Mouse (Mus musculus) liver, adult 2 months (tissue): Measurements from ENCODE around the gene Rassf8. TPM values are rescaled to one million over a fixed set of nuclear protein-coding genes. Genes with fewer than 3 reads are reported as not detected.
A peak's percentile ranks its signal among the peaks of the same experiment; 100 is the strongest.

Experiments
- DNase-seq: peaks from one replicate; pipeline ENCODE4 v3.0.0-alpha.2; 2011; ENCODE audit warnings: low read depth, low spot score; ENCODE audit errors: extremely low read depth
- H3K27ac ChIP-seq: fragments of 200-500 bp; replicated peaks from 2 replicates; pipeline ENCODE4 v1.5.1; 2012; ENCODE audit warnings: low read depth, mild to moderate bottlenecking, control low read depth, inconsistent platforms, low read length; ENCODE audit not compliant: insufficient read depth
- H3K27me3 ChIP-seq: fragments of 200-500 bp; 2 replicates; pipeline ENCODE4 v1.6.1; 2012; ENCODE audit warnings: mild to moderate bottlenecking, moderate library complexity, low read length, inconsistent platforms; ENCODE audit not compliant: control insufficient read depth, insufficient read depth
- H3K36me3 ChIP-seq: fragments of 200-500 bp; 2 replicates; pipeline ENCODE4 v1.6.1; 2012; ENCODE audit warnings: low read length, inconsistent platforms; ENCODE audit not compliant: control insufficient read depth, insufficient read depth
- H3K4me1 ChIP-seq: fragments of 200-500 bp; 2 replicates; pipeline ENCODE4 v1.6.1; 2011; ENCODE audit warnings: low read length; ENCODE audit not compliant: control insufficient read depth, insufficient read depth
- H3K4me3 ChIP-seq: fragments of 200-500 bp; 2 replicates; pipeline ENCODE4 v1.5.1; 2011; ENCODE audit warnings: low read depth, mild to moderate bottlenecking, control low read depth, low read length, moderate library complexity; ENCODE audit not compliant: insufficient read depth
- H3K79me2 ChIP-seq: fragments of 200-500 bp; 2 replicates; pipeline ENCODE4 v1.6.1; 2012; ENCODE audit warnings: inconsistent platforms, mild to moderate bottlenecking, low read length, moderate library complexity; ENCODE audit not compliant: control insufficient read depth, insufficient read depth
- H3K9ac ChIP-seq: fragments of 200-500 bp; 2 replicates; pipeline ENCODE4 v1.6.1; 2012; ENCODE audit warnings: low read depth, mild to moderate bottlenecking, control low read depth, inconsistent platforms, low read length
- CTCF ChIP-seq: fragments of 200-500 bp; IDR thresholded peaks from 2 replicates; pipeline ENCODE4 v1.5.1; 2011; ENCODE audit warnings: low read depth, low read length, control low read depth
- POLR2A ChIP-seq: fragments of 200-500 bp; IDR thresholded peaks from 2 replicates; pipeline ENCODE4 v1.6.1; 2011; ENCODE audit warnings: low read length, control low read depth; ENCODE audit not compliant: insufficient read depth; ENCODE audit errors: extremely low read depth
- WGBS: fragments of 180-500 bp; shearing (Covaris S2); methylation state at CpG from one replicate; pipeline ENCODE4 v1.1.7; 2018; 5-methylcytosine and 5-hydroxymethylcytosine counted together
- polyA plus RNA-seq: library from polyadenylated mRNA; depleted of rRNA; stranded (reverse); fragments of >200 nt; gene quantifications from 2 replicates; pipeline ENCODE4 v1.2.3, GENCODE M21; 2012; rRNA removed
- total RNA-seq: library from RNA; depleted of rRNA; stranded (reverse); fragments of >200 nt; gene quantifications from 2 replicates; pipeline ENCODE4 v1.2.3, GENCODE M21; 2014; rRNA removed

The Rassf8 gene
- total RNA-seq: 30.0 and 34.5 TPM in 2 replicates
- 19.5 and 22.8 TPM in 2 replicates for polyA plus RNA-seq

DNA sequence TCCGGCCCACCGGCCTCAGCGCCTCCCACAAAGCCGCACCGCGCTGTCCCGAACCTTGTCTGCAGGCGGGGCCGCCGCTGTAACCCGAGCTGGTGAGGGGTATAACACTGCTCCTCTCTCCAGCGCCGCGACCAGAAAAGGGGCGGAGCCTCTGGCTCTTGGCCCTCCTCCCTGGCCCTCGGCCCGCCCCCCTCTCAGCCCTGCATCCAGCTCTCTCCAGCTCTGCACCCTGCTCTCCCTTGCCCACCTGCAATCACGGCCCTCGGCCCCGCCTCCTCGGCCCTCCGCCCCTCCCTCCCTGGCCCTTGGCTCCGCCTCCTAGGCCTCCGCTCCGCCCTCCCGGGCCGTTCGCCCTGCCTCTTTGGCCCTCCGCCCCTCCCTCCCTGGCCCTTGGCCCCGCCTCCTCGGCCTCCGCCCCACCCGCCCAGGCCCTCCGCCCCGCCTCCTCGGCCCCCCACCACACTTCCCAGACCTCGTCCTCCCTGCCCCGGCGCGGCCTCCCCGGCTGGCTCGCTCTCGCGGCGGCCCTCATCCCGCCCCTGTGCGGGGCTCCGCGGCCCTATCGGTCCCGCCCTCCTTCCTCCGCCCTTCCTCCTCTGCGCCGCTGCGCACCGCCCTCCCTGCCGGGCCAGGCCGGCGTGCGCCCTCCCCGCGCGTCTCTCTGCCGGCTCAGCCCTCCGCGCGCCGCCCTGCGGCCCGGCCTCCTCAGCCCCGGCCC lies at the start of gene Rassf8:
Gene Rassf8, plus strand, starts transcription at position 617 of the 718 bp plus-strand sequence.
- peak within 1 kb of the TSS; percentile 97 for H3K9ac ChIP-seq
- DNase-seq: peak; percentile 71
- no peaks in the 10 kb centered on the region for H3K27me3 ChIP-seq
- TF ChIP-seq POLR2A: peak; percentile 75
- peak; percentile 22; the same call in 1 of the 2 replicates for TF ChIP-seq CTCF
- H3K36me3 ChIP-seq: no peaks in the 10 kb centered on the region; the same call in 1 of the 2 replicates
- H3K79me2 ChIP-seq: peaks cover 18% of the 10 kb centered on the region; the same call in 1 of the 2 replicates
- H3K27ac ChIP-seq: peak within 1 kb of the TSS; percentile 81
- 1% methylated on average over 54 of the region's 71 CpGs for WGBS
- peaks cover 3% of the 10 kb centered on the region; the same call in 1 of the 2 replicates for H3K4me1 ChIP-seq
- H3K4me3 ChIP-seq: peak within 1 kb of the TSS; percentile 87

DNA sequence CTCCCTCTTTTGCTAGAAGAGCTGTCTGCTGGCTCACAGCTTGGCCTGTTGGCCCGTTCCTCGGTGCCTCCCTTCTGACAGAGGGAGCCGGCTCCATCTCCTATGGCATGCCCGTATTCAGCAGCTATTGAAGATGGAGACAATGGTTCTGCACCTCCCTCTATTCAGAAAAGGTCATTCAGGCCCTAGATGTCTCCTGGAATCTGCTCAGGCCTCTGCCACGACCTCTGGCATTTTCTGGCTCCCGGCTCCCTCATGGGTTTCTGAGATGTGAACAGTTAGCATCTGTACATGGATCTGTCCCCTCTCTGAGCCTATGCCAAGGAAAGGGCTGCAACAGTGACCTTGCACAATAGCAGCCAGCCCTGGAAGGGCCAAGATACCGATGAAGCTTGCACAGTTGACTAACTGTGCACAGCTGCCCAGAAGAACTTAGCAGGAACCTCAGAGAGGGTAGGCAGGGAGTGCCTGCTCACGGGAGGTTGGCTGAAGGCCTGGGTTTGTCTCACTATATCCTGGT lies 45.5 kb upstream of the Rassf8 start:
- Histone ChIP-seq H3K79me2 (no peaks in the 10 kb centered on the region), H3K4me1 (peaks cover 2% of the 10 kb centered on the region; the same call in 1 of the 2 replicates), H3K27ac (no peak overlapping the region), H3K9ac (no peak overlapping the region), H3K36me3 (no peaks in the 10 kb centered on the region), H3K4me3 (no peak overlapping the region), H3K27me3 (no peaks in the 10 kb centered on the region)
- DNase-seq: no peak
- WGBS: 68% methylated on average over 8 of the region's 8 CpGs
- no peak for TF ChIP-seq CTCF
- TF ChIP-seq POLR2A: no peak

GRCm38 (mm10) chr6:145703667-145704066 lies 42.9 kb upstream of the Rassf8 start:
- DNase-seq: peak; percentile 76
- no peak overlapping the region for H3K27ac ChIP-seq
- H3K9ac ChIP-seq: no peak overlapping the region
- WGBS: 28% methylated on average over 6 of the region's 6 CpGs
- H3K79me2 ChIP-seq: no peaks in the 10 kb centered on the region
- no peak overlapping the region for H3K4me3 ChIP-seq
- H3K36me3 ChIP-seq: no peaks in the 10 kb centered on the region
- H3K4me1 ChIP-seq: peaks cover 2% of the 10 kb centered on the region; the same call in 1 of the 2 replicates
- TF ChIP-seq CTCF (no peak), POLR2A (no peak)
- no peaks in the 10 kb centered on the region for H3K27me3 ChIP-seq

- H3K27me3 ChIP-seq: no peaks in the 10 kb centered on the region
- no peaks in the 10 kb centered on the region for H3K79me2 ChIP-seq
- peak overlapping the region; percentile 99 for H3K27ac ChIP-seq
- TF ChIP-seq CTCF (no peak), POLR2A (no peak)
- peak overlapping the region; percentile 84 for H3K9ac ChIP-seq
- H3K4me3 ChIP-seq: peak overlapping the region; percentile 60
- no peaks in the 10 kb centered on the region for H3K36me3 ChIP-seq
- DNase-seq: peak; percentile 98
- H3K4me1 ChIP-seq: peaks cover 4% of the 10 kb centered on the region
- 23% methylated on average over 18 of the region's 18 CpGs for WGBS
Observed at GRCm38 (mm10) chr6:145709956-145710720, 36.4 kb upstream of the Rassf8 start.

DNA sequence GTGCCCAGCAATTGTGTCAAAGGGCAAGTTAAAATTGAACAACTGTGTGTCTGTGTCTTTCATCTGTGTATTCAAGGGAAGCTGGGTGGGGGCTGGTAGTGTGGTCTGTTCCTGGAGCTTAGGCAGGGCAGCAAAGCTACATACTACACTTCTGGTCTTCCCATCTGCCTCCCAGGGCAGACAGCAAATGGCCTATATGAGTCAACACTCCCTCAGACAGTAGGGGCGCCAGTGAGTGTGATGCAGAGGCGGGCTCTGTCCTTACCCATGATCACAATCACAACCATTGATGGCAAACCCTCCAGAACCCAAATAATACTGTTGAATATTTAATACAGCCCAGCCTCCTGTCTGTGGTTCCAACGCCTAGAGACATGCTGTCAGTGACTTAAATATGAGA lies 35.8 kb upstream of the Rassf8 start:
- Histone ChIP-seq H3K4me3 (peak overlapping the region; percentile 60), H3K79me2 (no peaks in the 10 kb centered on the region), H3K9ac (peak overlapping the region; percentile 84), H3K27me3 (no peaks in the 10 kb centered on the region), H3K36me3 (no peaks in the 10 kb centered on the region), H3K27ac (peak overlapping the region; percentile 99), H3K4me1 (peaks cover 4% of the 10 kb centered on the region)
- WGBS: 44% methylated on average over 3 of the region's 3 CpGs
- peak; percentile 61 for TF ChIP-seq CTCF
- TF ChIP-seq POLR2A: no peak
- no peak for DNase-seq
